21 mouse cellular contexts compared by ENCODE assay signal in the genomic region with DNA sequence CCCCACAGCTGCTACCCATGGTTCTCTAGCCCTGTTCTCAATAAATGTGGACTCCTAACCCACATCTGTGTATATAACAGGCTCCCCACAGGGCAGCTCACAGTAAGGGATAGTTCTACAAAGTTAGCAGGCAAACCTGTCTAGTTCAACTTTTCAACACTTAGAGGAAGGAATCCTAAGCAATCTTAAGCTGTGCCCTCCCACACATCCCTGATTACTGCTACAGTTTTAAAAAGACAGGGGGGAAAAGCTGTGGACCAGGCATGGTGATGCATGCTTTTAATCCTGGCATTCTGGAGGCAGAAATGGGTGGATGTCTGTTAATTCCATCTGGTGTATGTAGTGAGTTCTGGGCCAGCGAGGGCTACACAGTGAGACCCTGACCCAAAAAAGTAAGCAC. TPM values are rescaled to one million over a fixed set of nuclear protein-coding genes. Genes with fewer than 3 reads are reported as not detected.
DNase-seq lines count a peak whose midpoint lies in the region; TF ChIP-seq lines count a peak whose summit lies in the region.
"Had no signal": no experiment of that assay in that cellular context is flagged by ENCODE, and none has a peak within 500 bp of the region (broad histone marks: within the 10 kb centered on the region; RNA-seq: fewer than 3 reads in every experiment).

No protein-coding gene starts in this region.

- no peaks in the 10 kb centered on the region for H3K9me3 ChIP-seq in hindbrain, embryonic 10.5 days
- H3K9me3 ChIP-seq: embryonic facial prominence, embryonic 10.5 days; embryonic facial prominence, embryonic 12.5 days; forebrain, embryonic 13.5 days; forebrain, embryonic 15.5 days had no signal

- no peak for DNase-seq in layer of hippocampus, adult 2 months (ENCODE audit: low spot score in 2 of 2)
- DNase-seq in layer of hippocampus, adult 18-20 months (ENCODE audit: low spot score in 2 of 2), result no peak
- DNase-seq in right cerebral cortex, adult 18-20 months, result peak; percentile 24
- no peak for DNase-seq in right cerebral cortex, postnatal 10 days (ENCODE audit: low spot score in 2 of 2)
- no peak for DNase-seq in adrenal gland, adult (ENCODE audit: inconsistent age in 2 of 2, low spot score in 1 of 2)
- DNase-seq in hindbrain, embryonic 10.5 days (ENCODE audit: low spot score), result no peak
- DNase-seq: adrenal gland, adult 8-10 months; adrenal gland, postnatal 14 days; adrenal gland, postnatal 36 days; cerebellum, adult 11 months; cerebellum, adult 18-20 months; cerebellum, adult 8-10 months; cerebellum, adult 9-11 months; cerebellum, postnatal 14 days; cerebellum, postnatal 36 days; forebrain, postnatal 0 days had no signal

- H3K36me3 ChIP-seq in hindbrain, embryonic 10.5 days, result peaks cover 50% of the 10 kb centered on the region

- TF ChIP-seq CTCF in layer of hippocampus, adult 2 months (conservative IDR thresholded peaks at IDR 0.05), result no peak
- no peak for TF ChIP-seq CTCF in cortical plate, adult 2 months (IDR thresholded peaks at IDR 0.05; ENCODE audit: extremely low read depth, insufficient read depth, low read length)

- WGBS in hindbrain, embryonic 10.5 days, result 94% methylated on average over 1 of the region's 1 CpGs

- peaks cover 8% of the 10 kb centered on the region for H3K4me1 ChIP-seq in cortical plate, adult 2 months (ENCODE audit: control insufficient read depth, insufficient read depth, low read length)
- no peaks in the 10 kb centered on the region for H3K4me1 ChIP-seq in hindbrain, embryonic 10.5 days (replicated peaks)
- H3K4me1 ChIP-seq: embryonic facial prominence, embryonic 10.5 days; embryonic facial prominence, embryonic 12.5 days; forebrain, embryonic 13.5 days; forebrain, embryonic 15.5 days had no signal

- H3K27ac ChIP-seq in layer of hippocampus, adult 2 months, result peak overlapping the region; percentile 79
- H3K27ac ChIP-seq in cortical plate, adult 2 months (ENCODE audit: insufficient read depth, low read length), result peak overlapping the region; percentile 42; the same call in 1 of the 2 replicates
- H3K27ac ChIP-seq in hindbrain, embryonic 10.5 days, result no peak overlapping the region
- H3K27ac ChIP-seq: embryonic facial prominence, embryonic 10.5 days; embryonic facial prominence, embryonic 12.5 days; forebrain, embryonic 13.5 days; forebrain, embryonic 15.5 days had no signal

- TF ChIP-seq POLR2A in cortical plate, adult 2 months (IDR thresholded peaks at IDR 0.05; ENCODE audit: extremely low read depth, insufficient read depth, low read length), result no peak

- H3K27me3 ChIP-seq in hindbrain, embryonic 10.5 days (ENCODE audit: insufficient read depth, poor library complexity, severe bottlenecking), result no peaks in the 10 kb centered on the region
- H3K27me3 ChIP-seq: embryonic facial prominence, embryonic 12.5 days; forebrain, embryonic 13.5 days; forebrain, embryonic 15.5 days had no signal

- H3K4me3 ChIP-seq in layer of hippocampus, adult 2 months, result no peak overlapping the region
- H3K4me3 ChIP-seq in cortical plate, adult 2 months (ENCODE audit: insufficient read depth, low read length), result no peak overlapping the region
- H3K4me3 ChIP-seq in hindbrain, embryonic 10.5 days, result no peak overlapping the region
- H3K4me3 ChIP-seq: embryonic facial prominence, embryonic 10.5 days; embryonic facial prominence, embryonic 12.5 days; forebrain, embryonic 13.5 days; forebrain, embryonic 15.5 days had no signal

RNA-seq across cellular contexts. Expression of a gene that starts 19.7 kb away (rescaled TPM):
- 100 to 1,000 TPM; 303 to 321 TPM for total RNA-seq in layer of hippocampus, adult 2 months (2021)
- 100 to 1,000 TPM; 336 to 350 TPM for total RNA-seq in layer of hippocampus, adult 18-20 months (2021)
- polyA plus RNA-seq in cortical plate, adult 2 months (2012; rRNA removed), result 202 and 219 TPM in 2 replicates
- 697 and 720 TPM in 2 replicates for polyA plus RNA-seq in hindbrain, embryonic 10.5 days (2016; fragmentation: Nextera tagmentation; extraction: Ambion mirVana)
